Mouse (Mus musculus): ENCODE measurements at regions not wholly inside any gene's neighbourhood (a gene's known extent, or its start where the extent isn't known, plus 50 kb on each side); places are given as distances from the start of the nearest gene placed in this dataset.

DNA sequence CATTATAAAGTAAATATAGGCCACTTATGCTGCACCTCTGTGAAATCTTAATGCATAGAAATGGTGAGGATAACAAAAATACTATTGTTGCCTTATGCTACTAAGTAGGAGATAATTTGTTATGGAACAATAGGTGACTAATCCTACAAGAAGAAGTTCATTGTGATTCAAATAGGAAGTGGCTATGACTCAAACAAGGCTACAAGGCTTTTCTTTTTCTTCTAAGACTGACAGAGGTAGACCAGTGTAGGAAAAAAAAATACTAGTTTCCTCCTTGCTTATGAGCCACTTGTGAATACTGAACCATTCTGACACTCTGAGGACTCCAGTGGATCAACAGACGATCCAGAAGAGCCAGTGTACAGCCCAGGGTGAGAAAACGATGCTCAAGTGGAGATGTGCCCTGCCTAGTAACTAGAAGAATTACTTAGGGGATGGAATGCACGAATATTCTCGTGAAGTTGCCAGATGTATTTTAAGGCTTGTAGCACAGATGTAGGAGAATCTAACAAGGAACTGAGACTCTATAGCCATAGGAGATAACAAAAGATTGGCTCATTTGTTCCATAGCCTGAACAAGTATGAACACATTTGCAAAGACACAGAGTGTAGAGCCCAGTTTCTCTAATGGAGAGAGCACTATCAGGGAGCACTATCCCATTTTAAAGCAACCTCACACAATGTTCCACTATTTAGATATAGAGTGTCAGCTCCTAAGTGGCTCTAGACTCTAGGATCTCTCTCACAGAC, 60.3 kb downstream of the Fzd1 start:
- no peak for DNase-seq (ENCODE audit: low spot score in 2 of 2)

DNA sequence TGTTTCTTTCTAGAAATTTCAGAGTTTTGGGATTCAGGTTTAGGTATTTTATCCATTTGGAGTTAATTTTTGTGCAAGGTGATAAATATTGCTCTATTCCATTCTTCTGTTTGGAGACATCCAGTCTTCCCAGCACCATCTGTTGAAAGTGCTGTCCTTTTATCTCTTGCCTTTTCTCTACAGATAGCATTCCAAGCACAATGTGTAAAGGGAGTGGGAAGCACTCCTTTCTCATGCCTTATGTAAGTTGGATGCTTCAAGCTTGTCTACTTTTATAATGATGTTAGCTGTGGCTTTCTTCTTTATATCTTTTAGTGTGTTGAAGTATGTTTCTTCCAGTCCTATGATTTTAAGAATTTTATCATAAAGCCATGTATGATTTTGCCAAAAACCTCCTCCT, 61.1 kb downstream of the Fzd1 start:
- DNase-seq (ENCODE audit: low spot score in 2 of 2): no peak

GRCm38 (mm10) chr5:4689130-4689529, 68.7 kb downstream of the Fzd1 start:
- DNase-seq (ENCODE audit: low spot score in 2 of 2): no peak

DNA sequence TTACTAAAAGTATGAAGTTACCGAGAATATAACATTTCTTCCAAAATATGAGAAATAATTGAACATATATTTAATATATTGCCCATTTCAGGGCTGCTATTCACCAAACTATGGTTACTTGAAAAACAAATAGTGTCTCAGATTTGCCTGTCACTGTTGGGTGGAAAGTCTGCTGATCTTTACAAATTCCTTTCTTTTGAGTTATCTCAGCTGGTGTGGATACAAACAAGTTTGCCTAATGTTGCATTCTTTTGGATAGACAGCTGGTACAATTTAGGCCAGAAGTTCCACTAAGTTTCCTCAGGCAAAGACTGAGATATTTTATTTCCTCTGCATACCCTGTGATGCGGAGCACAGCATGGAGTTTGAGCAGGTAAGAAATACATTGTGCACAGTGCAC, 82.5 kb downstream of the Fzd1 start:
- no peak for DNase-seq (ENCODE audit: low spot score in 2 of 2)

GRCm38 (mm10) chr5:4666381-4666780, 91.5 kb downstream of the Fzd1 start:
- DNase-seq (ENCODE audit: low spot score in 2 of 2): no peak

- DNase-seq (ENCODE audit: low spot score in 2 of 2): no peak
Measured at GRCm38 (mm10) chr5:4665978-4666377, 91.9 kb downstream of the Fzd1 start.

- no peak for DNase-seq (ENCODE audit: low spot score in 2 of 2)
Measured at GRCm38 (mm10) chr5:4664918-4665317, 92.9 kb downstream of the Fzd1 start.

GRCm38 (mm10) chr5:4664488-4664887, 93.3 kb downstream of the Fzd1 start:
- no peak for DNase-seq (ENCODE audit: low spot score in 2 of 2)

- DNase-seq (ENCODE audit: low spot score in 2 of 2): no peak
Measured at GRCm38 (mm10) chr5:4662198-4662585, 95.6 kb downstream of the Fzd1 start.

DNA sequence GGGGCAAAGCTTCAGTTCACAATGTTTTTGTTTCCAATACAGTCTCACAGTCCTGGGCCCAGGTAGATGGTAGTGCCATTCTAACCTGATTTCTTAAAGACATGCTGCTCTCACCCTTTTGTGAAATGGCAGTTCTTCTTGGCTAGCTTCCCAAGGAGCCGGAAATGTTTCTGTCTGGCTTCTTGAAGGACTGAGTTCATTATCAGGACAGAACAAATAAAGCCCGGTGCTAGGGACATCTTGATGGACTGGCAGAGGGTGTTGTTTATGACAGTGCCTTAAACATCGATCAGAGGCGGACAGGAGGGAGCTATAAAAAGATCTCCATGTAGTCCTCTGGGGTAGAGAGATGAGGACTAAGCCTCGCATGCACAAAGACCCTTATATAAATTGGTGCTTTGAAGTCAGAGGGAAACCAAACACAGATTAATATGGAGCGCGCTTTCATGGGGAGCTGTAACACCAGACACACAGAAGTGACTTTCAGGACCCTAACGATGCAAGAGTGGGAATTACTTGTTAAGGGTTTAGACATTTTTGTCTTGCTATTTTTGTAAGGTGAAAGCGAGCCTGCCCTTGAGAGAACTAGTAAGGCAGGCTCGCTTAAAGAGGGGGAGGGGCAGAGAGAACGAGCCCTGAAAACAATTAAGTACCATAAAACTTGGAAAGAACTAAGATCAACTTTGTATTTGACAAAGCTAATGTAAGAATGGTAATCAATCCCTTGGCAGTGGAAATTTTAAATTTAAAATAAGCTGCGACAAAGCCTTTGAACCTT, 96.2 kb downstream of the Fzd1 start:
- DNase-seq (ENCODE audit: low spot score in 2 of 2): no peak

- no peak for DNase-seq (ENCODE audit: low spot score in 2 of 2)
Measured at GRCm38 (mm10) chr5:4657982-4658381, 99.9 kb downstream of the Fzd1 start.

DNA sequence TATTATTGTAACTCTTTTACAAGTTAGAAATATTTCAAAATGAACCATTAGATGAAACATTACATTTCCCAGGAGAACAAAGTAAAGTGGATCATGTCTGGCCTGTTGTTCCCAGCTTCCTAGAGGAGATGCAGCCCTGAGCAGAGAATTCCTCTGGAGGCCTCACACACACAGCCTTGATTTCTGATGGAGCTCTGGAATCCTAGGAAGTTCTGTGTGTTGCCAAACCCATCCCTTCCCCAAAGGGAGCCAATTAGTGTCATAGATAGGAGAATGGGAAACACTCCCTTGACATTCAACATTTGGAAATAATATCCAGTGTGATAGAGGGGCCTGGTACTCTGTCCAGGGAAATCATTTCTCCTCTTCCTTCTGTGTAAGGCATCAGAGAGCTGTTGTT, 103.6 kb downstream of the Fzd1 start:
- no peak for DNase-seq (ENCODE audit: low spot score in 2 of 2)

DNA sequence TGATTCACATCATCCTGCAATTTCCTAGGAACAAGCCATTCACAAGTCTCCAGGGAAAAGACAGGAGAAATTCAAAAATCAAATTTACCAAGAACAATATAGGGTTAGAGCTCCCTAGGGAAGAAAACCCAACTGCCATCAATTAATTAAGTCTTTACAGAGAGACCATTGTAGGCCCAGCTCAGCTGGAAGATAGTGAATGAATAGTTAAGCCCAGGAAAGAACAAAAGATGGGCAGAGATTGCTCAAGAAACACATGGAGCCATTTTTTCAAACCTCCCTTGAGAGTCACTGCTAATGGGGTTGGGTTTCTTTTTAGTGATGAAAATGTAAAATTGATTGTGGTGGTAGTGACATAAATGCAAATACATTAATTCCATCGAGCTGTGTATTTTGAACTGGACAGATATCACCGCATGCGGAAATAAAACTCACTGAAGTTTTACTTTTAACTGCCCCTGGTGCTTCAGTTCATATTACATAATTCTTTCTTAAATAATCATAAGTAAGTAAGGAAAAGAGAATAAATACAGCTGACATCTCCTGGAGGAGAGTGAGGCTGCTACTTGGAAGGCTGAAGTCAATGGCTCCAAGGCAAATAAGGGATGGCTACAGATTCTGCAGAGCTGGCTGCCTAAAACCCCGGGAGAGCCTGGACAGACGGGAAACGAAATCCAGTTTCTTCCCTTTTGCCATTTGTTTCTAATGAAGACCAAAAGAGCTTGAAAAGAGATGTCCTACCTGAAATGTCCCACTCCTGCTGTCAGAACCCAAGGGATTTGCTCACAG, 106.5 kb downstream of the Fzd1 start:
- no peak for DNase-seq (ENCODE audit: low spot score in 2 of 2)

DNA sequence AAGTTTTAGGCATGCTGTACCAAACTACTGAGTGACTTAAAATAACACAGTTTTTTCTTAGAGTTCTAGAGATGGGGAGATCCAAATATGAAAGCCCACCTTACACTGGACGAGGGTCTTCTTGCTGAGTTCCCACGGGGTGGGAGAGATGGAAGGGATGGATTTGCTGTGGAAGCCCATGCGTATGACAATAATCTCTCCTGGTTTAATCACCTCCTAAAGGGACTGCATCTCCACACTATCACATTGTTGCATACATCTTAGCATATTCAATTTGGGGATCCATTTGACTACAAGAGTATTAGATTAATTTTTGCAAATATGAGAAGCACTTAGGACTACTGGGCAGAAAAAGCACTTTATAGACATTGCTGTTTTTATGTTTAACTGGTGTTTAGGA, 107.1 kb downstream of the Fzd1 start:
- DNase-seq (ENCODE audit: low spot score in 2 of 2): no peak

DNA sequence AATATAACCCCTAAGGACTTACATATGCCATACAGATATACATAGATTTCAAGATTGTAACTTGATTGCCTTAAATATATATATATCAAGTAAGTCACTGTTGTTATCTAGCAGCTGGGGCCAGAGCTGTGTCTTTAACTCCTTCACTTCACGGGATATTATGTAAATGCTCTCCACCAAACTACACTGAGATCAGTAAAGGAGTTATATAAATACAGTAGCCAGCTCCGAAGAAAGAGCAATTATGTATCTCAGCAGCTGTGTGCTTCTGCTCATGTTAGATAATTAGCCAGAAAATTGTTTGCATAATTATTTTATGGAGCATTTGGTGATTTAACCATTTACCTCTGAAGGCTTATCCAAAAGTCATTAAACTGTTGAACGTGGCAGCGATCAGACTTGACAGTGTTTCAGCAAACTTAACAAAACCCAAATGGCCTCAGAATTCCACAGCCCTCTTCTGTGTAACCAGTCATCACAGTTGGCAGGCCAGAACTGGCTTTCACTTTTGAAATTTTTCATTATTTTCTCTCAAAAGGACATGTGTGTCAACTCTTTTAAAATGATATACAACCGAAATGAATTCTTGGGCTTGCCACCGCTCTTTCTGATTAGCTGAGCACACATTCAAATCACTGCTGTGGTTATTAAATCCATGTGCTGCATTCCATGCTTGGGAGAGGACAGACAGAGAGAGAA, 107.8 kb downstream of the Fzd1 start:
- no peak for DNase-seq (ENCODE audit: low spot score in 2 of 2)

GRCm38 (mm10) chr5:4641041-4641440, 116.8 kb downstream of the Fzd1 start:
- DNase-seq (ENCODE audit: low spot score in 2 of 2): no peak

GRCm38 (mm10) chr5:4633763-4634162, 124.1 kb downstream of the Fzd1 start:
- no peak for DNase-seq (ENCODE audit: low spot score in 2 of 2)

- DNase-seq (ENCODE audit: low spot score in 2 of 2): no peak
Measured at GRCm38 (mm10) chr5:4625206-4625605, 132.6 kb downstream of the Fzd1 start.

GRCm38 (mm10) chr5:4623625-4624024, 134.2 kb downstream of the Fzd1 start:
- no peak for DNase-seq (ENCODE audit: low spot score in 2 of 2)

- no peak for DNase-seq (ENCODE audit: low spot score in 2 of 2)
Measured at GRCm38 (mm10) chr5:4620513-4621210, 137.2 kb downstream of the Fzd1 start.

DNA sequence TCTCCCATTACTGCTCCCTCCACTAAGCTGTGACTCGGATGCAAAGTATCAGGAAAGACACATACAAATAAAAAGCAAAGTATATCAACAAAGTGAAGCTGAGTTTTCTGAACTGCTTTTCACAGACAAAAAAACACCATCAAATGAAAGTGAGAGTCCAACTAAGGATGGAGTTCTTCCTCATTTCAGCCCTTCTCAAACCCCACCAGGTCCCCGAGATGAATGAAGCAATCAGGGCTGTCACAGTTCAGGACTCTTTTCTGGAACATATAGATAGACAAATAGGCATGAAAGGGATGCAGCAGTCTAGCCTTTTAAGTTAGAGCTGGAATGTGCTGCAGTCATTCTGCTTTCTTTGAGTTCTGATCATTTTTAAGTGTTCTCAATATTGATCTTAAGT, 142.6 kb downstream of the Fzd1 start:
- DNase-seq (ENCODE audit: low spot score in 2 of 2): no peak
